Mouse (Mus musculus): ENCODE results near the gene Olfr668. TPM values are rescaled to one million over a fixed set of nuclear protein-coding genes. Genes with fewer than 3 reads are reported as not detected.
"Not testable (repeated sequence)": the region's sequence is repeated elsewhere in the genome, so short reads cannot be mapped to it uniquely, and the experiment has no call there.

Gene Olfr668
- not detected for total RNA-seq (2021)
- not detected in 2 replicates for polyA plus RNA-seq (2012; rRNA removed)
- long read RNA-seq = 0 reads

GRCm38 (mm10) chr7:104927957-104928356 is at the start of gene Olfr668:
Gene Olfr668 (minus strand): TSS chr7:104928057.
- DNase-seq = no peak

GRCm38 (mm10) chr7:104972507-104972906 is 44.6 kb upstream of the Olfr668 start:
- not testable (repeated sequence) for DNase-seq

GRCm38 (mm10) chr7:104962520-104962919 is 34.7 kb upstream of the Olfr668 start, which contains the start of gene Olfr670:
Gene Olfr670 (minus strand): TSS chr7:104962620.
- no peak for DNase-seq

- not testable (repeated sequence) for DNase-seq
These were observed 22.4 kb upstream of the Olfr668 start for GRCm38 (mm10) chr7:104950234-104950633.

GRCm38 (mm10) chr7:104933940-104934339 is 6.1 kb upstream of the Olfr668 start, which contains the start of gene Olfr669:
Gene Olfr669 (plus strand): TSS chr7:104934240.
- DNase-seq = no peak

GRCm38 (mm10) chr7:104921382-104921781 is 6.5 kb downstream of the Olfr668 start, which contains the start of gene Olfr667:
Gene Olfr667 (minus strand): TSS chr7:104921482.
- no peak for DNase-seq

GRCm38 (mm10) chr7:104895852-104896251 is 32.0 kb downstream of the Olfr668 start, which contains the start of gene Olfr666:
Gene Olfr666 (minus strand): TSS chr7:104895952.
- no peak for DNase-seq

- no peak for DNase-seq
These were observed 50.1 kb downstream of the Olfr668 start, which contains the start of gene Olfr665 for GRCm38 (mm10) chr7:104877731-104878130. Gene Olfr665 (plus strand): TSS chr7:104878031.

Other genes with a start within 250 kb of the Olfr668 start
- not detected for gene Olfr661, start 241.6 kb downstream of the Olfr668 start, total RNA-seq (2021)
- not detected in 2 replicates for gene Olfr661, start 241.6 kb downstream of the Olfr668 start, polyA plus RNA-seq (2012; rRNA removed)
- not detected for gene Usp17le, start 150.6 kb downstream of the Olfr668 start, total RNA-seq (2021)
- not detected in 2 replicates for gene Usp17le, start 150.6 kb downstream of the Olfr668 start, polyA plus RNA-seq (2012; rRNA removed)
- gene Usp17lb, start 85.5 kb downstream of the Olfr668 start, total RNA-seq (2021) = under 1 TPM in 1 of 2 experiments, not detected in 1; 0.37 TPM
- not detected in 2 replicates for gene Usp17lb, start 85.5 kb downstream of the Olfr668 start, polyA plus RNA-seq (2012; rRNA removed)
- gene Usp17la, start 71.0 kb downstream of the Olfr668 start, total RNA-seq (2021) = not detected
- gene Usp17la, start 71.0 kb downstream of the Olfr668 start, polyA plus RNA-seq (2012; rRNA removed) = not detected in 2 replicates
- not detected for gene Olfr665, start 50.0 kb downstream of the Olfr668 start, total RNA-seq (2021)
- gene Olfr665, start 50.0 kb downstream of the Olfr668 start, polyA plus RNA-seq (2012; rRNA removed) = not detected in 2 replicates
- not detected for gene Olfr666, start 32.1 kb downstream of the Olfr668 start, total RNA-seq (2021)
- not detected in 2 replicates for gene Olfr666, start 32.1 kb downstream of the Olfr668 start, polyA plus RNA-seq (2012; rRNA removed)
- gene Olfr667, start 6.6 kb downstream of the Olfr668 start, total RNA-seq (2021) = not detected
- gene Olfr667, start 6.6 kb downstream of the Olfr668 start, polyA plus RNA-seq (2012; rRNA removed) = not detected in 2 replicates
- not detected for gene Olfr669, start 6.2 kb upstream of the Olfr668 start, total RNA-seq (2021)
- gene Olfr669, start 6.2 kb upstream of the Olfr668 start, polyA plus RNA-seq (2012; rRNA removed) = not detected in 2 replicates
- gene Olfr670, start 34.6 kb upstream of the Olfr668 start, total RNA-seq (2021) = not detected
- gene Olfr670, start 34.6 kb upstream of the Olfr668 start, polyA plus RNA-seq (2012; rRNA removed) = not detected in 2 replicates
- not detected for gene Olfr671, start 51.1 kb upstream of the Olfr668 start, total RNA-seq (2021)
- not detected in 2 replicates for gene Olfr671, start 51.1 kb upstream of the Olfr668 start, polyA plus RNA-seq (2012; rRNA removed)
- not detected for gene Olfr672, start 74.0 kb upstream of the Olfr668 start, total RNA-seq (2021)
- not detected in 2 replicates for gene Olfr672, start 74.0 kb upstream of the Olfr668 start, polyA plus RNA-seq (2012; rRNA removed)
- not detected for gene Olfr675, start 100.4 kb upstream of the Olfr668 start, total RNA-seq (2021)
- gene Olfr675, start 100.4 kb upstream of the Olfr668 start, polyA plus RNA-seq (2012; rRNA removed) = not detected in 2 replicates
- gene Olfr676, start 104.6 kb upstream of the Olfr668 start, total RNA-seq (2021) = not detected
- not detected in 2 replicates for gene Olfr676, start 104.6 kb upstream of the Olfr668 start, polyA plus RNA-seq (2012; rRNA removed)
- gene Olfr677, start 123.3 kb upstream of the Olfr668 start, total RNA-seq (2021) = not detected
- gene Olfr677, start 123.3 kb upstream of the Olfr668 start, polyA plus RNA-seq (2012; rRNA removed) = not detected in 2 replicates
- gene Olfr678, start 136.4 kb upstream of the Olfr668 start, total RNA-seq (2021) = not detected
- gene Olfr678, start 136.4 kb upstream of the Olfr668 start, polyA plus RNA-seq (2012; rRNA removed) = not detected in 2 replicates
- not detected for gene Olfr679, start 153.1 kb upstream of the Olfr668 start, total RNA-seq (2021)
- gene Olfr679, start 153.1 kb upstream of the Olfr668 start, polyA plus RNA-seq (2012; rRNA removed) = not detected in 2 replicates
- gene Olfr680-ps1, start 164.8 kb upstream of the Olfr668 start, total RNA-seq (2021) = not detected
- not detected in 2 replicates for gene Olfr680-ps1, start 164.8 kb upstream of the Olfr668 start, polyA plus RNA-seq (2012; rRNA removed)
- gene Olfr681, start 188.8 kb upstream of the Olfr668 start, total RNA-seq (2021) = not detected
- not detected in 2 replicates for gene Olfr681, start 188.8 kb upstream of the Olfr668 start, polyA plus RNA-seq (2012; rRNA removed)
- not detected for gene Olfr683, start 219.0 kb upstream of the Olfr668 start, total RNA-seq (2021)
- gene Olfr683, start 219.0 kb upstream of the Olfr668 start, polyA plus RNA-seq (2012; rRNA removed) = not detected in 2 replicates
- gene Olfr684, start 235.6 kb upstream of the Olfr668 start, total RNA-seq (2021) = not detected
- gene Olfr684, start 235.6 kb upstream of the Olfr668 start, polyA plus RNA-seq (2012; rRNA removed) = not detected in 2 replicates